Mouse (Mus musculus) T-helper 17 cell (primary cell): ENCODE results near the gene Serpina1b.
"Not testable (repeated sequence)": the region's sequence is repeated elsewhere in the genome, so short reads cannot be mapped to it uniquely, and the experiment has no call there.

Experiments used
- in situ Hi-C, 2 experiments: fragments of 300-600 bp; cut with MboI, MseI; formaldehyde crosslinking; loops; 1 replicate in 1 of 2; 2 replicates in 1 of 2; pipeline ENCODE4 v1.15.1; 2025; ENCODE audit warnings: high pct_unique_total_duplicates in 2 of 2

The Serpina1b gene

GRCm38 (mm10) chr12:103705547-103705946, 124.6 kb downstream of the Serpina1b start:
- in situ Hi-C loops: no loop called here

DNA sequence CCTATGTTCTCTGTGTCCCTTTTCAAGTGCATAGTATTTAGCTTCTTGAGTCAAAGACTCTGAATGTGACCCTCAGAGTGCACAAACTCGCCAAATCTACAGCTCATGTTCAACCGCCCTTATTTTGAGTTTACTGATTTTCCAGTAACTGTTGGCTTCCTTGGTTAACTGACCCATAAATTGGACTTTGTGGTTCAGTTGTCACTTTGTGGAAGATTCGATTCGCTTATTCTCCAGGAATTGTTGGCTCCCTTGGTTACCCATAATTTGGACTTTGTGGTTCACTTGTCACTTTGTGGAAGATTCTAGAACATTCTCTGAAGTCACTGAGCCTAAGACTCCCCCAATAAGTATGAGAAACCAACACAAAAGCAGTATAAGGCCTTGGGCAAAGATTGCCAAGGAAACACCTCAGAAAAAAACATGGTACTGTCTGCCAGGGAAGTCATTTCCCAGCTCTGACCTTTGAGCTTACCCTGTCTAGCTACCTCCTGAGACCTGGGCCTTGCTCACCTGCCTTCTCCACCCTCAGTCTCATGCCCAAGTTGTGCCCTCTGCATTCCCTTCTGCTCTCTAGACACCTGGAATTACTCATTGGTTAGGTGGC, 129.9 kb downstream of the Serpina1b start:
- in situ Hi-C loops: no loop called here

DNA sequence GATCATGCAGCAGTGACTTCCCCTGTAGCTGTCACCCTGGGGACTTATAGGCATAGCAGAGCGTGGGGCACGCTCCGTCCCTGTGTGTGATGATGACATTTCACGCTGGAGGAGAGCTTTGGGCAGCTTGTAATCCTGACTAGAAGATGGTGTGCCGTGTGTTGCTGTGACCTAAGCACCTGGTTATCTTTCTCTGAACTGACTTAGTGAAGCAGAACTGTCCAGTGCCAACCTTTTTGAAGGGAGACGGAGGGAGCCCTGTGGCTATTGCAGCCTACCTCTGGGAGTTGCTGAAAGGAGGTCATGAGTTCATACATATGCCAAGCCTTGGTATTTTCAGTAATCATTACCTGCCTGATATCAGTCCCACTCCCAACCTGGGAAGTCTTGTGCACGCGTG, 134.7 kb downstream of the Serpina1b start, which contains the start of gene Serpina1f:
Gene Serpina1f, minus strand, starts transcription at position 101 of the 400 bp plus-strand sequence.
- in situ Hi-C loops: loop anchor here in 1 of 2 experiments (10.0 kb wide), 1 partner anchor 929 kb away; no protein-coding TSS in a partner anchor

DNA sequence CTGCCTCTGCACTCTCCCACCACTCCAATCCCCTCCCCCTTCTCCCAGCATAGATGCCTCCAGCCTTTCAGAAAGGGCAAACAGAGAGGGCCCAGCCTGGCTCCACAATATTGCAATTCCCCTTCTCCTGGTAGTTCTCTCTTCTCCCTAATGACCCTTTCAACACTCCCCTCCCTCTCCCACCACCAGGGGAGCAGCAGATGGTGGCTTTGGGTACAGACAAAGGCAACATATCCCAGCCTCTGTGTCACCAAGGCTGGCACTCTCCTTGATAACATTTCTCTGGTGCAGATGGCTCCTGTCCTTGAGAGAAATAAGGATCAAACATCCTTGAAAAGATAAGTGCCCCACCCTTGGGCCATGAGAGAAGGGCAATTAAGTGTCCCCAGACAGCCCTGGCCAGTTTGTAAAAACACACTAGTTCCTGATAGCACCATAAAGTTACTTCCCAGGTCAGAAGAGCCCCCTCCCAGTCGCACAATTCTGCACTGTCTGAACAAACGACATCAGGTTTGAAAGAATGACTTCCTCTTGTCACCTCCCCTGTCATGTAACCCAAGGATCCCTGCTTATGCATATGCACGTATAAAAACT, 141.9 kb downstream of the Serpina1b start:
- in situ Hi-C loops: no loop called here

- in situ Hi-C loops: no loop called here
These were observed 143.2 kb downstream of the Serpina1b start for GRCm38 (mm10) chr12:103687021-103687420.

- in situ Hi-C loops: no loop called here
These were observed 144.1 kb downstream of the Serpina1b start for GRCm38 (mm10) chr12:103686050-103686449.

GRCm38 (mm10) chr12:103685386-103685785, 144.8 kb downstream of the Serpina1b start:
- in situ Hi-C loops: no loop called here

DNA sequence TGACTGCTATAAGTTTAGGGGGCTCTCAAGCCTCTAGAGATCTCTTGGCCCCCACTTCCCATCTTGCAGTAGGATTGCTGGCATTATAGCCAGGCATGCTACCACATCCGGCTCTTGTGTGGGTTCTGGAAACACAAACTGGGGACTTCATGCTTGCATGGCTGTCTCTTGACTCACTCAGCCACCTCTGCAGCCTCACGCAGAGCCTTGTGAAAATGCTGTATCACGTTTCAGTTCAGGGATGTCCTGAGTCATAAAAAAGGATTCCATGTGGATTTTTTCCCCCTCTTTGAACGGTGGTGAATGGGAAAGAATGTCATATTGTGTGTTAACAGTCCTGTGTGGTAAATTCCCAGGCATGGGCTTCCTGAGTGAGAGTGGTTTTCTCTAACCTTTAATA, 146.4 kb downstream of the Serpina1b start:
- in situ Hi-C loops: no loop called here

GRCm38 (mm10) chr12:103681739-103682138, 148.4 kb downstream of the Serpina1b start:
- in situ Hi-C loops: no loop called here

DNA sequence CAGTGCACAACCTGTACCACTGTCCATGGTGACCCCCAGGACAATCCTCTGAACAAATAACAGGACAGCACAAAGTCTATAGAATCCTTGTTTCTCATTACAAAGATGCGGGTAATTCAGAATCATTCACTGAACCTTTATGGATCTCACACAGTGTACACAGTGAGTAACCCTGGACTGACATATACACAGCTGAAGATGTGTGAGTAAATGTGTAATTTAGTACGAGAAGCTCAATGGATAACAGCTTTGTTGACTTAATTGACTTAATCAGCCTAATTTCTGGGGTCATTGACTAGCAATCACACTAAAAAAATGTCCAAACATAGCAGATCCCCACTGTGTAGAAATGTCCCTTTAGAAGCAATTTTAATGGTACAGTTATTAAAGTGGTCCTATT, 149.0 kb downstream of the Serpina1b start:
- in situ Hi-C loops: no loop called here

DNA sequence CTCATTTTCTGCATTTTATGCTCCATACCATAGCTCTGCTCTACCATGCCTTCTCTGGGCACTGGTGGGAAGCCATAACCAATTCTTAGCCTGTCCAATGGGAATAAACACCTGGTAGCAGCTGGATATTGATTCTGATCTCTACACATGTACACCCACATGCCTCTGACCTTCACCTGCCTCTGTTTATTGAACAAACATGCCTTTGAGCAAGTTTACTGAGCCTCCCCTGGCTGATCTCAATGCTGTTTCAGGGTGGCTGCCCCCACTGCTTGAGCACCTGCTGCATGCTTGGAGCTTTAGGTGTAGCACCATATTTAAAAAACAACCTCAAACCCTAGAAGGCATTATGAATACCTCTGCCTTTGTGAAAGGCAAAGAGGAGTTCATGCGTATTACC, 150.3 kb downstream of the Serpina1b start:
- in situ Hi-C loops: not testable (repeated sequence)
